Mouse (Mus musculus): Measurements from ENCODE around the gene Aqp12. TPM values are rescaled to one million over a fixed set of nuclear protein-coding genes. Genes with fewer than 3 reads are reported as not detected.
"Not testable (repeated sequence)": the region's sequence is repeated elsewhere in the genome, so short reads cannot be mapped to it uniquely, and the experiment has no call there.

Aqp12 gene
- not detected in 2 replicates for polyA plus RNA-seq (2015; fragmentation: Nextera tagmentation; extraction: Ambion mirVana)

GRCm38 (mm10) chr1:93006061-93006460, at the start of gene Aqp12:
Gene Aqp12 (plus strand): TSS chr1:93006334.
- Histone ChIP-seq H3K9ac (ENCODE audit: low read length) (no peak within 1 kb of the TSS), H3K4me3 (ENCODE audit: low read length) (no peak within 1 kb of the TSS), H3K9me3 (replicated peaks; ENCODE audit: control insufficient read depth, low read length) (peaks cover 1% of the 10 kb centered on the region), H3K27ac (ENCODE audit: low read length) (no peak within 1 kb of the TSS), H3K36me3 (ENCODE audit: control insufficient read depth, insufficient read depth) (no peaks in the 10 kb centered on the region), H3K4me1 (ENCODE audit: control insufficient read depth, insufficient read depth, low read length) (peaks cover 11% of the 10 kb centered on the region), H3K27me3 (ENCODE audit: control insufficient read depth, insufficient read depth, low read length) (no peaks in the 10 kb centered on the region), H3K4me2 (ENCODE audit: low read depth, low read length) (no peak within 1 kb of the TSS)
- WGBS = 62% methylated on average over 7 of the region's 7 CpGs
- ATAC-seq (replicated peaks; ENCODE audit: extremely low read depth, insufficient read depth, low FRiP score) = no peak

- Histone ChIP-seq H3K4me2 (ENCODE audit: low read depth, low read length) (peak overlapping the region; percentile 54), H3K9ac (ENCODE audit: low read length) (peak overlapping the region; percentile 27; the same call in 1 of the 2 replicates), H3K4me3 (ENCODE audit: low read length) (peak overlapping the region; percentile 22)
- H3K4me1 ChIP-seq (ENCODE audit: control insufficient read depth, insufficient read depth, low read length); H3K27ac ChIP-seq (ENCODE audit: low read length); H3K27me3 ChIP-seq (ENCODE audit: control insufficient read depth, insufficient read depth, low read length); H3K36me3 ChIP-seq (ENCODE audit: control insufficient read depth, insufficient read depth); H3K9me3 ChIP-seq (replicated peaks; ENCODE audit: control insufficient read depth, low read length): not testable (repeated sequence)
- peak; percentile 45; the same call in 1 of the 2 replicates for ATAC-seq (replicated peaks; ENCODE audit: extremely low read depth, insufficient read depth, low FRiP score)
- 3% methylated on average over 11 of the region's 11 CpGs for WGBS
Measured at GRCm38 (mm10) chr1:92956571-92957335, 49.4 kb upstream of the Aqp12 start.

- no peak overlapping the region for H3K4me3 ChIP-seq (ENCODE audit: low read length)
- H3K4me2 ChIP-seq (ENCODE audit: low read depth, low read length) = no peak overlapping the region
- no peaks in the 10 kb centered on the region for H3K36me3 ChIP-seq (ENCODE audit: control insufficient read depth, insufficient read depth)
- no peaks in the 10 kb centered on the region for H3K4me1 ChIP-seq (ENCODE audit: control insufficient read depth, insufficient read depth, low read length)
- ATAC-seq (replicated peaks; ENCODE audit: extremely low read depth, insufficient read depth, low FRiP score) = no peak
- H3K27me3 ChIP-seq (ENCODE audit: control insufficient read depth, insufficient read depth, low read length) = no peaks in the 10 kb centered on the region
- 80% methylated on average over 1 of the region's 1 CpGs for WGBS
- H3K27ac ChIP-seq (ENCODE audit: low read length) = no peak overlapping the region
- no peak overlapping the region for H3K9ac ChIP-seq (ENCODE audit: low read length)
- H3K9me3 ChIP-seq (replicated peaks; ENCODE audit: control insufficient read depth, low read length) = no peaks in the 10 kb centered on the region
Measured at GRCm38 (mm10) chr1:92958999-92959398, 47.1 kb upstream of the Aqp12 start.

- H3K9me3 ChIP-seq (replicated peaks; ENCODE audit: control insufficient read depth, low read length); H3K4me2 ChIP-seq (ENCODE audit: low read depth, low read length); H3K4me1 ChIP-seq (ENCODE audit: control insufficient read depth, insufficient read depth, low read length); H3K27me3 ChIP-seq (ENCODE audit: control insufficient read depth, insufficient read depth, low read length); H3K4me3 ChIP-seq (ENCODE audit: low read length); ATAC-seq (replicated peaks; ENCODE audit: extremely low read depth, insufficient read depth, low FRiP score); H3K36me3 ChIP-seq (ENCODE audit: control insufficient read depth, insufficient read depth); H3K27ac ChIP-seq (ENCODE audit: low read length); H3K9ac ChIP-seq (ENCODE audit: low read length): not testable (repeated sequence)
- 77% methylated on average over 6 of the region's 6 CpGs for WGBS
Measured at GRCm38 (mm10) chr1:92970791-92971190, 35.3 kb upstream of the Aqp12 start.

GRCm38 (mm10) chr1:92971879-92972795, 34.0 kb upstream of the Aqp12 start:
- no peaks in the 10 kb centered on the region for H3K27me3 ChIP-seq (ENCODE audit: control insufficient read depth, insufficient read depth, low read length)
- no peaks in the 10 kb centered on the region for H3K9me3 ChIP-seq (replicated peaks; ENCODE audit: control insufficient read depth, low read length)
- no peak for ATAC-seq (replicated peaks; ENCODE audit: extremely low read depth, insufficient read depth, low FRiP score)
- no peak overlapping the region for H3K9ac ChIP-seq (ENCODE audit: low read length)
- H3K4me2 ChIP-seq (ENCODE audit: low read depth, low read length) = no peak overlapping the region
- H3K27ac ChIP-seq (ENCODE audit: low read length) = peak overlapping the region; percentile 22; the same call in 1 of the 2 replicates
- H3K36me3 ChIP-seq (ENCODE audit: control insufficient read depth, insufficient read depth) = no peaks in the 10 kb centered on the region
- no peak overlapping the region for H3K4me3 ChIP-seq (ENCODE audit: low read length)
- WGBS = 67% methylated on average over 7 of the region's 7 CpGs
- peaks cover 13% of the 10 kb centered on the region; the same call in 1 of the 2 replicates for H3K4me1 ChIP-seq (ENCODE audit: control insufficient read depth, insufficient read depth, low read length)

- Histone ChIP-seq H3K4me1 (ENCODE audit: control insufficient read depth, insufficient read depth, low read length) (peaks cover 13% of the 10 kb centered on the region; the same call in 1 of the 2 replicates), H3K36me3 (ENCODE audit: control insufficient read depth, insufficient read depth) (no peaks in the 10 kb centered on the region), H3K9me3 (replicated peaks; ENCODE audit: control insufficient read depth, low read length) (no peaks in the 10 kb centered on the region), H3K4me3 (ENCODE audit: low read length) (no peak overlapping the region), H3K27me3 (ENCODE audit: control insufficient read depth, insufficient read depth, low read length) (0 out of 2 replicates have a peak, but pooled peaks cover 2% of the 10 kb centered on the region), H3K27ac (ENCODE audit: low read length) (peak overlapping the region; percentile 22; the same call in 1 of the 2 replicates), H3K4me2 (ENCODE audit: low read depth, low read length) (no peak overlapping the region), H3K9ac (ENCODE audit: low read length) (no peak overlapping the region)
- ATAC-seq (replicated peaks; ENCODE audit: extremely low read depth, insufficient read depth, low FRiP score) = peak; percentile 69; the same call in 1 of the 2 replicates
- WGBS = 13% methylated on average over 1 of the region's 1 CpGs
Measured at GRCm38 (mm10) chr1:92972854-92973253, 33.3 kb upstream of the Aqp12 start.

- Histone ChIP-seq H3K4me3 (ENCODE audit: low read length) (no peak overlapping the region), H3K9ac (ENCODE audit: low read length) (no peak overlapping the region), H3K27me3 (ENCODE audit: control insufficient read depth, insufficient read depth, low read length) (peaks cover 2% of the 10 kb centered on the region; the same call in 1 of the 2 replicates), H3K9me3 (replicated peaks; ENCODE audit: control insufficient read depth, low read length) (no peaks in the 10 kb centered on the region), H3K36me3 (ENCODE audit: control insufficient read depth, insufficient read depth) (no peaks in the 10 kb centered on the region), H3K27ac (ENCODE audit: low read length) (0 out of 2 replicates have a peak overlapping the region, but pooled peaks have one; percentile 13), H3K4me2 (ENCODE audit: low read depth, low read length) (no peak overlapping the region), H3K4me1 (ENCODE audit: control insufficient read depth, insufficient read depth, low read length) (peaks cover 20% of the 10 kb centered on the region)
- WGBS = 15% methylated on average over 6 of the region's 6 CpGs
- ATAC-seq (replicated peaks; ENCODE audit: extremely low read depth, insufficient read depth, low FRiP score) = no peak
Measured at GRCm38 (mm10) chr1:92976141-92976566, 30.0 kb upstream of the Aqp12 start.

GRCm38 (mm10) chr1:92978645-92979044, 27.5 kb upstream of the Aqp12 start:
- Histone ChIP-seq H3K9me3 (replicated peaks; ENCODE audit: control insufficient read depth, low read length) (no peaks in the 10 kb centered on the region), H3K4me3 (ENCODE audit: low read length) (no peak overlapping the region), H3K4me2 (ENCODE audit: low read depth, low read length) (no peak overlapping the region), H3K4me1 (ENCODE audit: control insufficient read depth, insufficient read depth, low read length) (peaks cover 17% of the 10 kb centered on the region), H3K27me3 (ENCODE audit: control insufficient read depth, insufficient read depth, low read length) (peaks cover 2% of the 10 kb centered on the region; the same call in 1 of the 2 replicates), H3K36me3 (ENCODE audit: control insufficient read depth, insufficient read depth) (no peaks in the 10 kb centered on the region), H3K27ac (ENCODE audit: low read length) (no peak overlapping the region), H3K9ac (ENCODE audit: low read length) (no peak overlapping the region)
- WGBS = 28% methylated on average over 7 of the region's 7 CpGs
- ATAC-seq (replicated peaks; ENCODE audit: extremely low read depth, insufficient read depth, low FRiP score) = no peak

Measured in heart, embryonic 16.5 days (tissue).